Mouse (Mus musculus) heart, adult 2 months (tissue): ENCODE results near the gene Cabin1. TPM values are rescaled to one million over a fixed set of nuclear protein-coding genes. Genes with fewer than 3 reads are reported as not detected.
A peak's percentile ranks its signal among the peaks of the same experiment; 100 is the strongest.

Experiments
- DNase-seq, 2 experiments: peaks; one replicate each; pipeline ENCODE4 v3.0.0; 2021
- H3K27ac ChIP-seq: fragments of 200-600 bp; 2 replicates; pipeline ENCODE4 v1.8.1; 2022
- H3K27me3 ChIP-seq: fragments of 200-500 bp; 2 replicates; pipeline ENCODE4 v1.6.1; 2012; ENCODE audit warnings: mild to moderate bottlenecking, low read length, inconsistent platforms, mixed read lengths; ENCODE audit not compliant: control insufficient read depth, insufficient read depth
- H3K36me3 ChIP-seq: fragments of 200-500 bp; 2 replicates; pipeline ENCODE4 v1.6.1; 2012; ENCODE audit warnings: low read length, inconsistent platforms; ENCODE audit not compliant: control insufficient read depth, insufficient read depth
- H3K4me1 ChIP-seq: fragments of 200-500 bp; 2 replicates; pipeline ENCODE4 v1.6.1; 2011; ENCODE audit warnings: low read length; ENCODE audit not compliant: control insufficient read depth, insufficient read depth
- H3K4me3 ChIP-seq: fragments of 200-600 bp; 2 replicates; pipeline ENCODE4 v1.8.1; 2022
- H3K79me2 ChIP-seq: fragments of 200-500 bp; replicated peaks from 2 replicates; pipeline ENCODE4 v1.6.1; 2012; ENCODE audit warnings: mild to moderate bottlenecking, inconsistent platforms, low read length, moderate library complexity, mixed read lengths; ENCODE audit not compliant: control insufficient read depth, insufficient read depth
- H3K9ac ChIP-seq: fragments of 200-500 bp; 2 replicates; pipeline ENCODE4 v1.6.1; 2012; ENCODE audit warnings: low read depth, mild to moderate bottlenecking, control low read depth, inconsistent platforms, low read length, mixed read lengths
- CTCF ChIP-seq: fragments of 200-600 bp; IDR thresholded peaks from 2 replicates; pipeline ENCODE4 v1.8.1; 2022; ENCODE audit warnings: antibody characterized with exemption, mild to moderate bottlenecking, moderate library complexity
- EP300 ChIP-seq: fragments of 200-500 bp; IDR thresholded peaks from 2 replicates; pipeline ENCODE4 v1.6.1; 2011; ENCODE audit warnings: low read depth, low read length, control low read depth; ENCODE audit not compliant: insufficient read depth
- POLR2A ChIP-seq: fragments of 200-500 bp; IDR thresholded peaks from 2 replicates; pipeline ENCODE4 v1.6.1; 2011; ENCODE audit warnings: mild to moderate bottlenecking, low read depth, low read length, control low read depth; ENCODE audit not compliant: insufficient read depth
- WGBS: fragments of 180-500 bp; shearing (Covaris S2); methylation state at CpG from one replicate; pipeline ENCODE4 v1.1.7; 2018; 5-methylcytosine and 5-hydroxymethylcytosine counted together
- intact Hi-C: fragments of 180-260 bp; cut with DNase I; formaldehyde crosslinking; loops from one replicate; pipeline ENCODE4 v1.15.1; 2025
- long read RNA-seq: library from polyadenylated mRNA; stranded (forward); transcript quantifications from one replicate; pipeline ENCODE4 v2.0.0, GENCODE M21; 2021
- polyA plus RNA-seq: library from polyadenylated mRNA; depleted of rRNA; stranded (reverse); fragments of >200 nt; gene quantifications from 2 replicates; pipeline ENCODE4 v1.2.3, GENCODE M21; 2012; rRNA removed
- total RNA-seq, 2 experiments: library from RNA; stranded (reverse); gene quantifications; 2 replicates each; pipeline ENCODE4 v1.2.3; 2021

The Cabin1 gene
- 10 to 100 TPM; 13.6 to 19.9 TPM for total RNA-seq
- polyA plus RNA-seq: 17.9 and 21.1 TPM in 2 replicates
- long read RNA-seq, partial matches to known transcripts: 7 of 9 reads
- long read RNA-seq, other reads (novel, unspliced or antisense): 2 of 9 reads

- TF ChIP-seq EP300 (no peak; the same call in 1 of the 2 replicates), POLR2A (peak; percentile 97), CTCF (0 out of 2 replicates have a peak, but pooled peaks have one; percentile 17)
- H3K27ac ChIP-seq: peak within 1 kb of the TSS; percentile 76
- under 1% methylated on average over 61 of the region's 61 CpGs for WGBS
- no peaks in the 10 kb centered on the region for H3K36me3 ChIP-seq
- H3K79me2 ChIP-seq: peaks cover 3% of the 10 kb centered on the region; the same call in 1 of the 2 replicates
- H3K4me1 ChIP-seq: peaks cover 3% of the 10 kb centered on the region; the same call in 1 of the 2 replicates
- intact Hi-C loops: loop anchor here (1.0 kb wide), 2 partner anchors 8 to 64 kb away; no protein-coding TSS in a partner anchor
- peak; percentile 96 to 97 for DNase-seq
- peak within 1 kb of the TSS; percentile 83 for H3K9ac ChIP-seq
- H3K27me3 ChIP-seq: no peaks in the 10 kb centered on the region
- H3K4me3 ChIP-seq: peak within 1 kb of the TSS; percentile 97
Observed at GRCm38 (mm10) chr10:75763682-75764518, at the start of gene Cabin1. Gene Cabin1, minus strand, starts transcription at chr10:75764341.

GRCm38 (mm10) chr10:75804217-75804616 is 40.1 kb upstream of the Cabin1 start:
- H3K9ac ChIP-seq: no peak overlapping the region
- no peak for DNase-seq
- H3K4me3 ChIP-seq: no peak overlapping the region
- H3K27ac ChIP-seq: no peak overlapping the region
- no peaks in the 10 kb centered on the region for H3K4me1 ChIP-seq
- no peaks in the 10 kb centered on the region for H3K27me3 ChIP-seq
- no peaks in the 10 kb centered on the region for H3K79me2 ChIP-seq
- no peaks in the 10 kb centered on the region for H3K36me3 ChIP-seq
- intact Hi-C loops: no loop called here
- 59% methylated on average over 2 of the region's 2 CpGs for WGBS
- TF ChIP-seq POLR2A (no peak), CTCF (no peak), EP300 (no peak)

GRCm38 (mm10) chr10:75798176-75798696 is 34.1 kb upstream of the Cabin1 start, which contains the start of gene Gstt1:
Gene Gstt1, minus strand, starts transcription at chr10:75798584.
- peak within 1 kb of the TSS; percentile 69 for H3K27ac ChIP-seq
- H3K27me3 ChIP-seq: no peaks in the 10 kb centered on the region
- 0 out of 2 replicates have a peak, but pooled peaks cover 1% of the 10 kb centered on the region for H3K4me1 ChIP-seq
- H3K4me3 ChIP-seq: peak within 1 kb of the TSS; percentile 58
- DNase-seq: peak; percentile 82 to 84
- intact Hi-C loops: loop anchor here (2.0 kb wide), 1 partner anchor 25 kb away; the partner anchor contains the start of gene Ddt
- no peaks in the 10 kb centered on the region for H3K79me2 ChIP-seq
- H3K9ac ChIP-seq: peak within 1 kb of the TSS; percentile 64
- 1% methylated on average over 18 of the region's 18 CpGs for WGBS
- TF ChIP-seq POLR2A: peak; percentile 81
- no peak for TF ChIP-seq EP300
- H3K36me3 ChIP-seq: no peaks in the 10 kb centered on the region

GRCm38 (mm10) chr10:75797619-75798175 is 33.6 kb upstream of the Cabin1 start:
- H3K9ac ChIP-seq: peak overlapping the region; percentile 64
- H3K4me3 ChIP-seq: peak overlapping the region; percentile 58
- no peaks in the 10 kb centered on the region for H3K79me2 ChIP-seq
- 0 out of 2 replicates have a peak, but pooled peaks cover 1% of the 10 kb centered on the region for H3K4me1 ChIP-seq
- intact Hi-C loops: loop anchor here (2.0 kb wide), 2 partner anchors 25 to 35 kb away; partner anchors contain the start of gene Ddt
- TF ChIP-seq POLR2A: peak; percentile 50
- TF ChIP-seq CTCF: 0 out of 2 replicates have a peak, but pooled peaks have one; percentile 12
- no peak for TF ChIP-seq EP300
- WGBS: 0% methylated on average over 12 of the region's 12 CpGs
- DNase-seq: peak; percentile 73 to 78
- H3K36me3 ChIP-seq: no peaks in the 10 kb centered on the region
- H3K27ac ChIP-seq: peak overlapping the region; percentile 69
- no peaks in the 10 kb centered on the region for H3K27me3 ChIP-seq

- H3K9ac ChIP-seq: 0 out of 2 replicates have a peak overlapping the region, but pooled peaks have one; percentile 13
- H3K4me3 ChIP-seq: peak overlapping the region; percentile 58
- 0 out of 2 replicates have a peak, but pooled peaks cover 1% of the 10 kb centered on the region for H3K4me1 ChIP-seq
- 48% methylated on average over 11 of the region's 11 CpGs for WGBS
- H3K79me2 ChIP-seq: no peaks in the 10 kb centered on the region
- TF ChIP-seq POLR2A: no peak
- no peak for TF ChIP-seq EP300
- no peak for TF ChIP-seq CTCF
- no peaks in the 10 kb centered on the region for H3K27me3 ChIP-seq
- no peak for DNase-seq
- peak overlapping the region; percentile 2; the same call in 1 of the 2 replicates for H3K27ac ChIP-seq
- H3K36me3 ChIP-seq: no peaks in the 10 kb centered on the region
- intact Hi-C loops: loop anchor here (2.0 kb wide), 1 partner anchor 36 kb away; no protein-coding TSS in a partner anchor
Observed at GRCm38 (mm10) chr10:75796731-75797516, 32.8 kb upstream of the Cabin1 start.
